8 mouse cellular contexts compared by ENCODE assay signal in the genomic region with DNA sequence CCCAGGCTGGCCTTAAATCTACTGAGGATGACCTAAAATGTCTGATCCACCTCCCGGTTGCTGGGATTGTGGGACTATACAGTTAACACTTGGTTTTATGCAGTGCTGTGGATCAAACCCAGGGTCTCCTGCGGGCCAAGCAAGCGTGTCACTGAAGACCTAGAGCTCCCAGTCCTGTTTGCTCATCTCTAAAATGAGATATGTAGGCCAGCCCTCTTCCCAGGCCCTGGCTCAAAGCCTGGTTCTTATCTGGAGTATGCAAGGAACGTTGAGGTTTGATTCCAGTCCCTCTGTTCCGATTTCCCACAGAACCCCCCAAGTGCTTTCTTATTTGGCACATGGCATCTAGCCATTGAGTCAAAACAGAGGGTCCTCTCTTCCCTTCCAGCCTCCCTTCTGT.
DNase-seq lines count a peak whose midpoint lies in the region; ATAC-seq and TF ChIP-seq lines count a peak whose summit lies in the region.

No protein-coding gene starts in this region.

- no peak for TF ChIP-seq CTCF in lung, embryonic 14.5 days (IDR thresholded peaks at IDR 0.05; ENCODE audit: low read depth)

- peaks cover 43% of the 10 kb centered on the region for H3K4me1 ChIP-seq in forebrain, embryonic 12.5 days
- H3K4me1 ChIP-seq in forebrain, embryonic 11.5 days (replicated peaks; ENCODE audit: control insufficient read depth, insufficient read depth, low read length) = peaks cover 29% of the 10 kb centered on the region
- peaks cover 53% of the 10 kb centered on the region for H3K4me1 ChIP-seq in heart, embryonic 15.5 days (replicated peaks)
- peaks cover 23% of the 10 kb centered on the region for H3K4me1 ChIP-seq in lung, embryonic 14.5 days (ENCODE audit: insufficient read depth)

- H3K27me3 ChIP-seq in forebrain, embryonic 12.5 days = no peaks in the 10 kb centered on the region
- H3K27me3 ChIP-seq in forebrain, embryonic 11.5 days (ENCODE audit: control insufficient read depth, insufficient read depth, low read length) = no peaks in the 10 kb centered on the region
- H3K27me3 ChIP-seq in heart, embryonic 15.5 days = no peaks in the 10 kb centered on the region
- H3K27me3 ChIP-seq in lung, embryonic 14.5 days (ENCODE audit: insufficient read depth, low read length) = no peaks in the 10 kb centered on the region

- no peak overlapping the region for H3K9ac ChIP-seq in forebrain, embryonic 12.5 days
- H3K9ac ChIP-seq in forebrain, embryonic 11.5 days (ENCODE audit: low read length) = no peak overlapping the region
- H3K9ac ChIP-seq in heart, embryonic 15.5 days = no peak overlapping the region
- H3K9ac ChIP-seq in lung, embryonic 14.5 days = no peak overlapping the region

- no peaks in the 10 kb centered on the region for H3K36me3 ChIP-seq in forebrain, embryonic 12.5 days (replicated peaks)
- H3K36me3 ChIP-seq in forebrain, embryonic 11.5 days (ENCODE audit: control insufficient read depth, insufficient read depth, low read length) = no peaks in the 10 kb centered on the region
- no peaks in the 10 kb centered on the region for H3K36me3 ChIP-seq in heart, embryonic 15.5 days
- no peaks in the 10 kb centered on the region for H3K36me3 ChIP-seq in lung, embryonic 14.5 days (ENCODE audit: insufficient read depth)

- ATAC-seq in forebrain, embryonic 12.5 days (ENCODE audit: low FRiP score) = no peak
- ATAC-seq in forebrain, embryonic 11.5 days (replicated peaks; ENCODE audit: low FRiP score) = no peak
- ATAC-seq in heart, embryonic 15.5 days (replicated peaks; ENCODE audit: insufficient number of reproducible peaks, insufficient read depth, low FRiP score, low read depth) = no peak
- ATAC-seq in lung, embryonic 14.5 days (ENCODE audit: insufficient read depth) = no peak

- DNase-seq in forebrain, embryonic 11.5 days (ENCODE audit: low spot score) = no peak
- DNase-seq in cerebellum, postnatal 14 days = peak; percentile 18 to 28
- peak; percentile 58 for DNase-seq in lung, embryonic 14.5 days
- DNase-seq in spleen, adult 12 weeks (ENCODE audit: low spot score) = no peak
- no peak for DNase-seq in gastrocnemius, postnatal 10 days
- DNase-seq in thymus, postnatal 14 days = no peak

- WGBS in forebrain, embryonic 12.5 days = 84% methylated on average over 5 of the region's 5 CpGs
- 82% methylated on average over 5 of the region's 5 CpGs for WGBS in forebrain, embryonic 11.5 days
- WGBS in heart, embryonic 15.5 days = 32% methylated on average over 5 of the region's 5 CpGs
- WGBS in lung, embryonic 14.5 days = 55% methylated on average over 5 of the region's 5 CpGs

- H3K4me2 ChIP-seq in forebrain, embryonic 12.5 days = no peak overlapping the region
- H3K4me2 ChIP-seq in forebrain, embryonic 11.5 days (ENCODE audit: low read depth, low read length, severe bottlenecking) = no peak overlapping the region
- 0 out of 2 replicates have a peak overlapping the region, but pooled peaks have one; percentile 88 for H3K4me2 ChIP-seq in heart, embryonic 15.5 days
- H3K4me2 ChIP-seq in lung, embryonic 14.5 days = peak overlapping the region; percentile 65; the same call in 1 of the 2 replicates

- H3K27ac ChIP-seq in forebrain, embryonic 12.5 days = 0 out of 2 replicates have a peak overlapping the region, but pooled peaks have one; percentile 91
- no peak overlapping the region; the same call in 1 of the 2 replicates for H3K27ac ChIP-seq in forebrain, embryonic 11.5 days (ENCODE audit: low read depth, low read length)
- H3K27ac ChIP-seq in heart, embryonic 15.5 days = peak overlapping the region; percentile 98
- peak overlapping the region; percentile 97 for H3K27ac ChIP-seq in lung, embryonic 14.5 days (ENCODE audit: low read depth)

- H3K9me3 ChIP-seq in forebrain, embryonic 12.5 days = no peaks in the 10 kb centered on the region
- H3K9me3 ChIP-seq in forebrain, embryonic 11.5 days (ENCODE audit: control insufficient read depth, low read length) = no peaks in the 10 kb centered on the region
- H3K9me3 ChIP-seq in heart, embryonic 15.5 days (replicated peaks) = no peaks in the 10 kb centered on the region
- H3K9me3 ChIP-seq in lung, embryonic 14.5 days (ENCODE audit: low read depth, low read length) = no peaks in the 10 kb centered on the region

- H3K4me3 ChIP-seq in forebrain, embryonic 12.5 days (replicated peaks) = no peak overlapping the region
- no peak overlapping the region for H3K4me3 ChIP-seq in forebrain, embryonic 11.5 days (ENCODE audit: low read depth, low read length)
- H3K4me3 ChIP-seq in heart, embryonic 15.5 days = no peak overlapping the region
- no peak overlapping the region for H3K4me3 ChIP-seq in lung, embryonic 14.5 days (ENCODE audit: low read depth, low read length)

Comparison
In these comparisons a context has a peak if more than half of its experiments do, and no peak if none do; other contexts are left out.
1. H3K4me2 ChIP-seq: peak in heart, embryonic 15.5 days (single experiment) and lung, embryonic 14.5 days (single experiment); none in forebrain, embryonic 12.5 days (single experiment) and forebrain, embryonic 11.5 days (single experiment).
2. DNase-seq: peak in cerebellum, postnatal 14 days (2 of 2) and lung, embryonic 14.5 days (single experiment); none in forebrain, embryonic 11.5 days (single experiment), spleen, adult 12 weeks (single experiment), gastrocnemius, postnatal 10 days (single experiment) and thymus, postnatal 14 days (single experiment).